Mouse (Mus musculus) hindlimb bud, embryonic 11.5 days (tissue): Measurements from ENCODE around the gene B3galt1.
A peak's percentile ranks its signal among the peaks of the same experiment; 100 is the strongest.

ENCODE experiments used
- DNase-seq: peaks from one replicate; pipeline ENCODE4 v3.0.0-alpha.2; 2012; ENCODE audit warnings: low read depth, low spot score; ENCODE audit errors: extremely low spot score

B3galt1 gene

GRCm38 (mm10) chr2:67565480-67566331, at the start of gene B3galt1:
TSS of gene B3galt1 (plus strand) at chr2:67565871.
- DNase-seq: peak; percentile 46

GRCm38 (mm10) chr2:67516405-67516804, 49.3 kb upstream of the B3galt1 start:
- DNase-seq: no peak

GRCm38 (mm10) chr2:67535347-67535746, 30.3 kb upstream of the B3galt1 start:
- no peak for DNase-seq

GRCm38 (mm10) chr2:67539426-67539825, 26.2 kb upstream of the B3galt1 start:
- no peak for DNase-seq

- no peak for DNase-seq
These were observed 23.5 kb upstream of the B3galt1 start for GRCm38 (mm10) chr2:67541957-67542696.

- DNase-seq: no peak
These were observed 21.2 kb upstream of the B3galt1 start for GRCm38 (mm10) chr2:67544426-67544825.

- DNase-seq: no peak
These were observed 706 bp upstream of the B3galt1 start for GRCm38 (mm10) chr2:67564851-67565479.

GRCm38 (mm10) chr2:67566566-67566965, 895 bp downstream of the B3galt1 start:
- DNase-seq: no peak

GRCm38 (mm10) chr2:67567141-67567680, 1.5 kb downstream of the B3galt1 start:
- DNase-seq: no peak

- no peak for DNase-seq
These were observed 11.0 kb downstream of the B3galt1 start for GRCm38 (mm10) chr2:67576634-67577033.

GRCm38 (mm10) chr2:67583091-67583490, 17.4 kb downstream of the B3galt1 start:
- DNase-seq: no peak

- DNase-seq: no peak
These were observed 24.7 kb downstream of the B3galt1 start for GRCm38 (mm10) chr2:67590408-67590807.

GRCm38 (mm10) chr2:67591831-67592629, 26.4 kb downstream of the B3galt1 start:
- no peak for DNase-seq

GRCm38 (mm10) chr2:67622902-67623301, 57.2 kb downstream of the B3galt1 start:
- no peak for DNase-seq

GRCm38 (mm10) chr2:67627667-67628066, 62.0 kb downstream of the B3galt1 start:
- DNase-seq: no peak

GRCm38 (mm10) chr2:67628289-67628688, 62.6 kb downstream of the B3galt1 start:
- no peak for DNase-seq

GRCm38 (mm10) chr2:67654847-67655246, 89.2 kb downstream of the B3galt1 start:
- DNase-seq: no peak

GRCm38 (mm10) chr2:67657372-67657771, 91.7 kb downstream of the B3galt1 start:
- DNase-seq: no peak

GRCm38 (mm10) chr2:67658091-67658490, 92.4 kb downstream of the B3galt1 start:
- DNase-seq: no peak

- DNase-seq: no peak
These were observed 106.0 kb downstream of the B3galt1 start for GRCm38 (mm10) chr2:67671721-67672120.
